ENCODE assay signal across 1 mouse cellular context in genomic region chr11:58977150-58977549, GRCm38 (mm10).
TF ChIP-seq lines count a peak whose summit lies in the region.

No protein-coding gene starts in this region.

TF ChIP-seq in MEL, 35 proteins besides CTCF, POLR2A, EP300 and RAD21 (continued from another document):
- TF ChIP-seq USF2 (IDR thresholded peaks at IDR 0.05; ENCODE audit: borderline replicate concordance in 1 of 2, insufficient read depth in 1 of 2, low read depth in 1 of 2, low read length in 2 of 2) (no peak), MYC (IDR thresholded peaks at IDR 0.05; ENCODE audit: low read depth, low read length) (no peak), MAZ (IDR thresholded peaks at IDR 0.05; ENCODE audit: low read depth, low read length) (no peak), BHLHE40 (IDR thresholded peaks at IDR 0.05; ENCODE audit: borderline replicate concordance, low read depth, low read length) (no peak), MYB (IDR thresholded peaks at IDR 0.05; ENCODE audit: low read depth, low read length) (no peak), HCFC1 (IDR thresholded peaks at IDR 0.05; ENCODE audit: low read depth, low read length) (0 out of 2 replicates have a peak, but pooled peaks have one; percentile 31), ZMIZ1 (IDR thresholded peaks at IDR 0.05; ENCODE audit: low read depth, low read length) (no peak)
